Mouse (Mus musculus): ENCODE measurements at regions not wholly inside any gene's neighbourhood (a gene's known extent, or its start where the extent isn't known, plus 50 kb on each side); places are given as distances from the start of the nearest gene placed in this dataset.

- no peak for TF ChIP-seq CTCF (IDR thresholded peaks at IDR 0.05; ENCODE audit: low read depth)
- no peak for TF ChIP-seq EP300 (IDR thresholded peaks at IDR 0.05; ENCODE audit: low read depth)
These were observed 116.3 kb downstream of the Arl4a start for GRCm38 (mm10) chr12:39921481-39921880.
